Mouse (Mus musculus): ENCODE data around the gene Hc.

Hc gene

DNA sequence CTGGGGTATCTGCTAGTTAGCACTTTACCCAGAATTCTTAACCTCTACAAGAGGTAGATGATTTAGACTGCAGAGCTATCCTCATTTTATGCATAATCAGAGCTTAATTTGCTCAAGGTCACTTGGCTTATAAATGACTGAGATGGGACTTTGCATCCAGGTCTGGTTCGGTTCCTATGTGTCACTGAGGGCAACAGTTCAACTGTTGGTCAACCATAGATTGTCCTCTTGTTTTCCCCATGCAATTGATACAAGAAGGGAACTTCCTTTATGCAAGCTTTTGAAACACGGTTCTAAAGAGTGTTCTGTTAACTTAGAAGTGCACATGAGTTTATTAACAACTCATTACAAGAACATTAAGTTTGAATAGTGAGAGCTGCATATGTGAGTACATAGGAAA, 2.9 kb downstream of the Hc start:
- in situ Hi-C loops (cut with MseI, MboI), result no loop called here

DNA sequence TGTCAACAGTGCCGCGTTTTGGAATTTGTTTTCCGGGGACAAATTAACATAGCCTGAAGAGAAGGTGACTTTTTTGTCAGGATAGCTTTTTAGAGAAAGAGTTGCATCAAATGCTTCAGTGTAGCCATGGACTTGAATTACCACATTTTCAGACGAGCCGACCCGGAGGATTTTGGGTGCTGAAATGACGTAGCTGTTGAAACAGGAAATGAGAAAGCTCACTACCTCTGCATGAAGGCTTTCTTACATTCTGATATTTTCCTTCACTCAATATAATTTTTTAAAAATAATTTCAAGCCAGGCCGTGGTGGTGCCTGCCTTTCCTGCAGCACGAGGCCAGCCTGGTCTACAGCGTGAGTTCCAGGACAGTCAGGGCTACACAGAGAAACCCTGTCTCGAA, 4.0 kb downstream of the Hc start:
- in situ Hi-C loops (cut with MseI, MboI), result no loop called here

DNA sequence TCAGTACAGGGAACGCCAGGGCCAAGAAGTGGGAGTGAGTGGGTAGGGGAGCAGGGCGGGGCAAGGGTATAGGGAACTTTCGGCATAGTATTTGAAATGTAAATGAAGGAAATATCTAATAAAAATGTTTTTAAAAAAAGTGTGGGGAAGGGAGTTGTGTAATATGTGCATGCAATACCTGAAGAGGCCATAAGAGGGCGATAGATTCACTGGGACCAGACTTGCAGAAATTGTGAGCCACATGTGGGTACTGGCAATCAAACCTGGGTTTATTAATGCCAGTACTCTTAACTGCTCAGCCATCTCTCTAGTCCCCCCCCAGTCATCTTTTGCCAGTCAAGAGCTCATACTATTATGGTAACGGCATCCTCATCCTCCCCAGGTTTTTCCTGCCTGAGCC, 12.4 kb downstream of the Hc start:
- in situ Hi-C loops (cut with MseI, MboI), result loop anchor here in 1 of 2 experiments (5.0 kb wide), 1 partner anchor 58 kb away; the partner anchor contains the start of gene Cntrl

DNA sequence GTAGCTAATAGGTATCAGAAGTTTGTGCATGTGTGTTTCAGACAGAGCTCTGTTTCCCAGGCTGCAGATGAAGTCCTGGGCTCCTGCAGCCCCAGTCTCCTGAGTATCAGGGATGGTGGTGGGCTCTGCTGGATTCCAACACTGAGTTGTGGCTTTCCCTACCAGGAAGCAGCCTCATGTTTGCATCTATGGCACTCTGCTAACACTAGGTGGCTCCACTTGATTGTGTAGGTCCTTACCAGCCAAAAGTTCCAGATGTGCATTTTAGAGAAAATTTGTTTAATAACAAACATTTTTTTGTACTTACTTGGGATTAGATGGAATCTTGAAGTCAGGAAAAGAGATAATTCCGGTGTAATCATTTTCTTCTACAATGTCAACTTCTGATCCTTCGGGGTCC, 16.3 kb downstream of the Hc start:
- in situ Hi-C loops (cut with MseI, MboI), result loop anchor here in 1 of 2 experiments (5.0 kb wide), 1 partner anchor 62 kb away; the partner anchor contains the start of gene Cntrl

DNA sequence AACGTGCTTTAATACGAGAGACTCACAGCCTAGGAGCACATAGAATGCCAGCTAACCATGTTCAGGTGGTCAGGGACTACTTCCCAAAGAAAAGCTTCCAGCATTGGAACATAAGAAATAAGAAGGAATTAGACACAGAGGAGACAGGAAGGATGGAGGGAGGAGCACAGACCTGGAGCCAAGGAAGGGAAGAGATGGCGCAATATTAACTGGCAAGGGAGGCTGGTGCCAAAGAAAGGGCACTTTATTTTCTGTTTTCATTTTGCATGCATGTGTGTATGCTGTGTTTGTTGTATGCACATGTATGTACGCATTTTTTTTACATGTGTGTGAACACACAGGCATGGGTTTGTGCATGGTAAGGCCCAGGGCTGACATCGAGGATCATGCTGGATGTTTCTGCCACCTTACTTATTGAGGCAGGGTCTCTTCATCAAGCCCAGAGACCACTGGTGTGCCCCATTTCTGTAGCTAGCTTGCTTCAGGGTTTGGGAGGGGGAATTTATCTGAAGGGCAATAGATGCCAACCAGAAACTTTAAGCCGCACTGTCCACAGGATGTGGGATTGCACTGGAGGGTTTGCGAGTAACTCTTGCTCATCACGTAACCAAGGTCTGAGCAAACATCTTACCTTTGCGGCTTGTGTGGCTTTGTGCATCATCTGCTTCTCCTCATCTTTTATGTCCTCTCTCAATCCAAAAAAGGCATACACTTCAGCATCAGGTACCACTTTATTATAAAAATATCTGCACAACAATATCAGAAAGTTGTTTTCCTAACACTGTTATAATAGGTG, 22.5 kb downstream of the Hc start:
- in situ Hi-C loops (cut with MseI, MboI), result no loop called here

DNA sequence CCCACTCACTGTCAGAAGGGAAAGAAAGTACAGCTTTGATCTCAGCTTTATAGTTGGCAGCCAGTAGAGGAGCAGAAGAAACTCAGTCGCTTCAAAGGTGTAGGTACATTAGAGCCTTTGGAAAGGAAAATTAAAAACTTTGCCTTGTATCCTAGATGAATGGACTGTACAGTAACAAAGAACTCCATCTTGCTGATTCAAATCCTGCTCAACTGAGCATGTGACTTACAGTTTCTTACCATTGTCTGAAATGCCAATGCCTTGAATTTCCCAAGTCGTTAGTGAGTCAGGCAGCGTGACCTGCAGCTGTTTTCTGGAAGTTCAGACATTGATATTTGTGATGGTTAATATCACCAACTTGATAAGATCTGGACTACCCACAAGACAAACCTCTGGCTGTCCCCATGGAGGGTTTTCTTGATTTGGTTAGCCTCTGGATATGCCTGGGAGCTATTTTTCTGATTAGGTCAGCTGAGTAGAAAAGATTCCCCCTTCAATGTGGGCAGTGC, 36.5 kb downstream of the Hc start:
- in situ Hi-C loops (cut with MseI, MboI), result no loop called here

DNA sequence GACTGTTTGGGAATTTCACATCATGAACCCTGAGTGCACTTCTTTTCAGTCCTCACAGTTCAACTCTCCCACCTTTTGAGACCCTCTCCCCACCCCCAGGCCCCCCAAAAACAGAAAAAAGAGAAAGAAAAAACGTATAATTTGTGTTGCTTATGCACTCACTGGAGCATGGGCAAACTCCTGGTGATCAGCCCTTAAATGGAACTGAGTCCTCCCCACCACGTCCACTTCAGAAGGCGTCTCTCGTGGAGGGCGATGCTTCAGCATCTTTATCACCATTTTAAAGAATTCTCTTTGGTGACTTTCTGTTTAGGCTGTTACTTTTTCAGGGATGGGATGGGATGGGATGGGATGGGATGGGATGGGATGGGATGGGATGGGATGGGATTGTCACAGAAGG, 39.4 kb downstream of the Hc start:
- in situ Hi-C loops (cut with MseI, MboI), result no loop called here

DNA sequence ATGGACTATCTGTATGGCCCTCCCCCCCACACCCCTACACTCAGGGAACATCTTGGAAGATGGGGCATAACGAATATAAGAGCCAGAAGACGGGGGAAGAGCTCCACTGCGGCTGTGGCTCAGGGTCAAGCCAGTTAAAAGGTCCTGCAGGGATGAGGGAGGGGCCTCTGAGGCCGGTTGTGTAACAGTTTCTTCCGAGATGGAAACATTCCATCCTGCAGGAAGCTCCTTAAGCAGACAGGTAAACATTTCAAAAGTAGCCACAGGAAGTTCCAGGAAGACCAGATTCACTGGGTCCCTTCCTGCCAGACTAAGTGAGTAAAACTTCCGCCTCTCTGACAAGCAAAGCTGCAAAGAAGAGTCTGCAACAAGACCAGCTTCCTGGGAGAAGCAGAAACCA, 45.4 kb downstream of the Hc start:
- in situ Hi-C loops (cut with MseI, MboI), result no loop called here

DNA sequence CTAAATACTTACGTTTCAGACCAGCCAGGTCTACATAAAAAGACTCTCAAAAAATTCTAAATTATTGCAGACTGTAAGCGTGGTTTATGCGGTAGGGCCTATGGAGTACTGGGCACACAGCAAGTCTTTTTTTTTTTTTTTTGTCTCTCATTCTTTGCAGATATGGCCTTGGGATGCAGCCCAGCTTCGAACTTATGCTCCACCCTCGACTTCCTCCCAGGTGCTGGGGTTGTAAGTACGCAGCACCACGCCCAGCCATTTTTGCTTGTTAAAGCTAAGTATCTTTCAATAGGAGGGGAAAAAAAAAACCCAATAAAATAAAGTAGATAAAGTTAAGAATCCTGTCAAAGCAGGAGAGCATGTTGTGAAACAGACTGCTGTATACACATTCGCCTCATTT, 49.6 kb downstream of the Hc start:
- in situ Hi-C loops (cut with MseI, MboI), result no loop called here

DNA sequence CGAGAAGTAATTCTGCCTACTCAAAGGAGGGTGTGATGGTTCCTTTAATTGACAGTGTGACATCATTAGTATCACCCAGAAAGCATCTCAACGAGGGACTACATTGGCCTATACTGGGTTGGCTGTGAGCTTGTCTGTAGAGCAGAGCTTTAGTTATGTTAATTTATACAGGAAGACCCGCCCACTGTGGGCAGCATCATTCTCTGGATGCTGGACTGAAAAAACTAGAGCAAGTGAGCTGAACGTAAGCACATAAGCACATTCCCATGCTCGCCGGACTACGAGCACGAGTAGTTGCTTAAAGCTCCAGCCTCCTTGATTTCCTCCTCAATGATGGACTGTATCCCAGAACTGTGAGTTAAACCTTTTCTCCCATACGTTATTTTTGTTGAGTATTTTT, 62.3 kb downstream of the Hc start:
- in situ Hi-C loops (cut with MseI, MboI), result no loop called here

DNA sequence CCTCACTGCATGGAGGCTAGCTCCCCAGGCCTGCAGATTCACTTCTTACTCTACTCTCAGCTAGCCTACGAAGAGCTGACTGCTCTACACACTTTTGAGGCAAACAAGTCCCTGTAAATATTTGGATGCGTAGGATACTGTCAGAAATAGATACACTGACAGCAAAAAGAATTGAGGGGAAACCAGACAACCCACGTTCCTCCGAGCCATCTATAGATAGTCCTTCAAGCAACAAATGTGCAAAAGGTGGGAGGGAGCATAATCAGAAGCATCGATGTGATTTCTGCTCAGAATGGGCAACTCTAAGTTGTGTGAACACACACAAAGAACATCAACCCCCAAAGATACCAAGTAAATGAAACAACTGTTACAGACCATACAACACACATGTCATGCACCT, 64.7 kb downstream of the Hc start:
- in situ Hi-C loops (cut with MseI, MboI), result no loop called here

DNA sequence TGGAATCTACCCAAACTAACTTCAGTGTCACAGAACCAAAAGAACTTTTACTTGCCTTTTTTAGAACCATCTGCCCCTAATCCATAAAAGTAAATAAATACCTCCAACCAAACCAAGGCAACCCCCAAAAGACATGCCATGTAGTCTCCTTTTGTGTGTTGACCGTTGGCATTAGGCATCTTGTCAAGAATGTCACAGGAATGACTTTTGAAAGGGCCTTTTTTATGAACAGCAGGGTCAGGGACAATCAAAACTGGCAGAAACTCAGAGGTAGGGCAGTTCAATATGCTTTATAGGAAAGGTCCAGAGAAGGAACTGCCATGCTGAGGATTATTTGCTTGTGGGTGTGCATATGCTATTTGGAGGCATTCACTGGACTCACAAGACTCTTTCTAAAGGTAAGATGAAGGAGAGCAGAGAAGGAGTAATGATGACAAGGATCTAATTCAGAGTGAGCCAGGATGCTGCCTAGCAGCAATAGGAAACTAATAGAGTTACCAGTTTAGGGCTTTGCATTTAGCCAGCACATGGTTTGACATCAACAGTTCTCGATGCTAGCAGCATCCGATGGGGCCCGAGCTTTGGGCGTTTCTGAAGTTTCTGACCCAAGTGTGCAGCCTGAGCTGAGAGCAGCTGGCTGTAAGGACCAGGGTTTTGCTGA, 67.4 kb downstream of the Hc start:
- in situ Hi-C loops (cut with MseI, MboI), result no loop called here

DNA sequence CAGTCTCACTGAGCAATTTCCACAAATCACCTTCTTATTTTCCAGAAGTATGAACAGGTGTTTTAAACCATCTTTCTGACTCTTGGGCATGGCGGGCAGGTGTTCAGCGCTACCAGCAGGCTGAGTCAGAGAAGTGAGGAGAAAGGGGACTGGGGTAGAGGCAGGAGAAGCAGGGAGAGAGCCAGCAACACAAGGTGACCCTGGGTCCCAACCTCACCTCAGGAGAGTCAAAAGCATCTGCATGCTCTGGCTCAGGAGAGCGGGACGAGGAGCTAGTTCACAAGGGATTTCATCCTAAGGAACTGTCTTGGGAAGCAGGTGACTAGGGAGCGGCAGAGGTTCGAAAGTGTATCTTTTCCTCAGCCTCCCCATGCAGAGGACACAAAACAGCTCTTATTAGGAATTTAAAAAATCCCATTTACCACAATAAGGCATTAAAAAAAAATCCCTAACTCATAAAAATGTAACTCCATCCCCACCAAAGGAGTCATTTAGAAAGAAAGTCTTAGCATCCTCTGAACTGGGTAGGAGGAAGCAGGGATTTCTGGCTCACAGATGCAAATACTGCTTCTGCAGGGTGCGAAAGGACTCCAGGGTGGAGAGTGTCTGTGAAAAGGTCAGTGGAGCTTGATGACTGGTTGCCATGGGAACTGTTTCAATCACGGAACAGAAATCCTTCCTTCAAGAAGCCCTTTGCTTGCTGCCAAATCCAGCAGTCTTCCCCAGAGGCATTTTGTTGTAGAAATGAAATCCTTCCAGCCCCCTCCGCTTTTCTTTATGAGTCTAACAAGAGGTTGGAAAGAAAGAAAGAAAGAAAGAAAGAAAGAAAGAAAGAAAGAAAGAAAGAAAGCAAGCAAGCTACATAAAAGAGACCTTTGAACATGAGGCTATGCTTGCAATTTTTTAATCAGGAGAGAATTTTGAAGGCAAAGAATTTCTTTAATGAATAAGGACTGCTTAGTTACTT, 68.2 kb downstream of the Hc start:
- in situ Hi-C loops (cut with MseI, MboI), result no loop called here

DNA sequence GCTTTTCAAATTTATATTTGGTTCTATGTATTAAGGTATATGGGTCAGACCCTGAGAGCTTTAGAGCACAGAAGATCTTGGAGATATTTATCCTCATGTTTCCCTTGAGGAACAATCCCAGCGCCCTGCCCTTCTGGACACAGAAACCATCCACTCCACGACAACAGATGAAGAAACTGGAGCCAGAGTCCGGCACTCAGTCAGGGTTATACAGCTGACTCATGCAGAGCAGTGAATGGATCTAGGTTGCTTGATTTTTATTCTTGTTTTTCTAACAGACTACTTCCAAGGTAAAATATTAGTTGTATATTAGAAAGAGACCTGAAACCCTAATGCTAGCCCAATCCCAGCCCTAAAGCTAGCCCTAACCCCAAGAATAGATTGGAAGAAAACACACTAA, 69.3 kb downstream of the Hc start:
- in situ Hi-C loops (cut with MseI, MboI), result no loop called here

DNA sequence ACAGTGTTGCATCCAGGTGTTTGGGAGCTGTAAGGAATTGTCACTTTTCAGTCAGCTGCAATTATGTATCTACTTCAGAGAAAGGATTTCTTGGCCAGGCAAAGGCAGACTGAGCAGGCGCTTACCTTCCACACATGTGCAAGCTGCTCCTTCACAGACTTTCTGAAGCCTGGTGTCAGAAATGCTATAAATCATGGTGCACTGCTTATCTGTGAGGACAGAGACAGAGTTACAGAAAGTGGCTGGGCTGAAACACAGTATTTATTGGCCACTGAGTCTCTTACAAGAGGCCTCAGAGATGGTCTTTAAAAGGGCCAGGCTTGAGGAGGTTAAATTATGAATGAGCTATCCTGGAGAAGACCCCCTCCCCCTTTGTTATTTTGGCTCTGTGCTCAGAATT, 71.5 kb downstream of the Hc start:
- in situ Hi-C loops (cut with MseI, MboI), result no loop called here

DNA sequence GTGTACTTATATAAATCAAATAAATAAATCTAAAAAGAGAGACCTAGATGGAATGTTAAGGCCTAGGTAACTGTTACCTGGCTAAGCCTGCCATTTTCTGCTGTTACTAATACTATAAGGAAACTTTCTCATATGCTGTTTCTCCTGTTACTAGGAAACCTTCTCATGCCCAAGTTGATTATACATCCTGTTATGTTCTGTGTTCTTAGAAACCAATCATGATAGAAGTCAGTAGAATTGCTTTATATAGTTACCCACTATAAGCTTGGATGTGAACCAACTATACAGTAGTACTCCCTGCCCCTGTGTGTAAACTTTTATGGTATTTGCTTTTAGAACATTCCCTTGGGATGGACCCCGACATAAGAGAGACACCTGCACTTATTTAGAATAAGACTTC, 73.6 kb downstream of the Hc start:
- in situ Hi-C loops (cut with MseI, MboI), result no loop called here

DNA sequence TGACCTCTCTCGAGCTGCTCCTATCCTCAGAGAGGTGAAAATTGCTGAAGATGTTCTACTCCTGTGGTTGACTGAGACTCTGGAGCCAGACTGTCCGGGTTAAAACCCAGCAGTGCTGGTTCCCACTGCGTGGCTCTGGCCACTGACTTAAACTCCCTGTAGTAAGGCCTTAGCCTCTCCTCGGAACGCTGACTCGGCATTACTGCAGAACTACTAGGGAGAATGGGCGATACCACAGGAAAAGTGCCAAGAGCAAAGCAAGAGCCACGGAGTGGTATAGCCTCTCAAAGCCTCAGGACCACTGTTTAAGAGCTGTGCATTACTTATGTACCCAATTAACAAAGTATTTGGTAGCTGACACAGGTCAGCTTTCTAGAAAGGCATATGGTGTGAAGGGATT, 76.4 kb downstream of the Hc start:
- in situ Hi-C loops (cut with MseI, MboI), result no loop called here

DNA sequence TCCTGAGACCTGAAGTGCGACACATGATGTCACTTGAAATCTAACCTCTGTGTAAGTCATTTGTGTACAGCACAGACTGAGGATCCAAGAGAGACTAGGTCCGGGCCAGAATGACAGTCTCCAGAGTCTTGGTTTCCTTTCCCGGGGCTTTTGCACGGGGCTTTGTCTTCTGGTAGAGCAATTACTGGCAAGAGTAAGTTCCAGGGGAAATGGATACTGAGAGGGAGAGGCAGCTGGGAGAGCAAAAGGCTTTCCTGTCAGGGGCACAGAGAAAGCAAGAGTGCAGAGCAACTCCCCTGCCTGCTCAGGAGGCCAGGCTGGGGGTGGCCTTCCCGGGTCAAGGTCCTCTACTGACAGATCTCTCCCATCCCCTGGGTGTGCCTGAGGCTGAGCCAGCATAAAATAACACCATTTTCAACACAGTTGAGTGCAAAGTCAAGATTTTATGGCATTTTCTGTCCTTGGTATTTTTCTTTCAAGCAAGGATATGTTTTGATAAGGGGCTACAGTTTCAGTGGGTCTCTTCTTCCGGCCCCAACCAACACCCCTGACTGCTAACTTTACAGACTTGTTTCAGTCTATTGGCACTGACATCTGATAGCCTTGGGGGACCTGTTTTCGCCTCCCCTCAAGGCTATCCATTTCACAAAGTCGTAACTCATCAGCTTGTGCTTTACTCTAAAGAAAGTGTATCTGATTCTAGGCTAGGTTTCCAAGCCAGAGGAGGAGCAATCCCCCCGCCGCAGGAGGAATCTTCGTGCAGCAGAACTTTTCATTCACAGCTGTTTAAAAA, 78.1 kb downstream of the Hc start:
- in situ Hi-C loops (cut with MseI, MboI), result no loop called here

DNA sequence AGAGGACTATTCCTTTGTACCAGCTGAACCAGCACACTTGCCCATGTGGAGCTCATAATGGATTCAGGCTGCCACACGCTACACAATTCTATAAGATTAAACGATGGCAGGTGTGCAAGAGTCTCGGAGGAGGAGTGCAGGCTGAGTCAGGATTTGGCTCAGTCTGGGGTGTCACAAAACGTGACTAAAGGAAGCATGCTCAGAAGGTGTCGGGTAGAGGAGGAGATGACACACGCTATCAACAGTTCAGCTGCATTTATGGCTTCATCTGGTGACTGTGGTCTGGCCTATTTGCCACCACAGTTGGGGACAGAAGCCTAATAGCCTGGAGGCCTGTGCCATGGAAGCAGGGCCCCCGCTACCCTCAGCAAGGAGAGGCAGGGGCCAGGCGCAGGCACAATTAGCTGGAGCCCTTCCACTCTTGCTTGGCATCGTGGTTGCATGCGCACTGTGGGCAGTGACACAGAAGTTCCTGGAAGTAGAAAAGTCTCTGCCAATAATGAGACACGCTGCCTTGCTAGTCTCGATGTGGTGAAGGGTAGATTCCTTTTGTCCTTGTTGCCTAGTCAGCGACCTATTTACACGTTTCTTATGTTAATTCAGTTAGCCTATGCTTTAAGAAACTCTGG, 79.0 kb downstream of the Hc start:
- in situ Hi-C loops (cut with MseI, MboI), result no loop called here

DNA sequence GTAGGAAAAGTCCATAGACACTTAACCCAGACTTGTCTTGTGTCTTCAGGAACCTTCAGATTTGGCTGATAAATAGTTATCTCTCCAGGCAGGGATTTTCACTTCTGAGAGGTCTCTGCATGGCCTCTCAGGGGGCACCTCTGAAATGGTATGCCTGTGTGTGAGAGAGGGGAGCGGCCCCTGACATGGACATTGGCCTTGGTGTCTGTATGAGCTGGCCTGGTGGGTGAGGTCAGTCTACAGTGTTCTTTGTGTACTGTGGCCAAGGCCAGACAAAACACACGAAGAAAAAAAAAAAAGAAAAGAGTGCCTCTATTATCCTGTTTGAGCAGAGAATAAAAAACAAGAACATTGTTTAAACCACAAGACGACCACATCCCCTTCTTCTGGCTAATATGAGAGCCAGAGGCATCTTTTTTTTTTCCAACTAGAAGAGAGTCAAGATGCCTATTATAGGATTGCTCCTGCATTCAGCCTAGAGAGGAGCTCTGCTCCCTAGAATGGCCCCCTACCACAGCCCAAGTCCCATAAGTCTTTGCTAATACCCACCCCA, 81.7 kb downstream of the Hc start:
- in situ Hi-C loops (cut with MseI, MboI), result no loop called here

All from mouse trophoblast stem cell (cell line).